Mouse (Mus musculus) spleen, adult 2 months (tissue): ENCODE measurements around the gene Ovol3.

Experiments
- CTCF ChIP-seq: fragments of 200-500 bp; IDR thresholded peaks from 2 replicates; pipeline ENCODE4 v1.5.1; 2011; ENCODE audit warnings: mild to moderate bottlenecking, inconsistent platforms; ENCODE audit not compliant: insufficient read depth, insufficient read length, insufficient replicate concordance; ENCODE audit errors: extremely low read depth
- POLR2A ChIP-seq: fragments of 200-500 bp; IDR thresholded peaks from 2 replicates; pipeline ENCODE4 v1.6.1; 2011; ENCODE audit warnings: low read depth, low read length, inconsistent platforms

- TF ChIP-seq CTCF = no peak
- no peak for TF ChIP-seq POLR2A
Observed at GRCm38 (mm10) chr7:30197592-30198129, 37.9 kb downstream of the Ovol3 start.
